Mouse (Mus musculus): ENCODE measurements at regions not wholly inside any gene's neighbourhood (a gene's known extent, or its start where the extent isn't known, plus 50 kb on each side); places are given as distances from the start of the nearest gene placed in this dataset.

- no peak for TF ChIP-seq POLR2A (IDR thresholded peaks at IDR 0.05; ENCODE audit: borderline replicate concordance, insufficient read depth, low read length)
- TF ChIP-seq CTCF (IDR thresholded peaks at IDR 0.05; ENCODE audit: borderline replicate concordance, insufficient read depth, low read depth, low read length), result no peak
Measured at GRCm38 (mm10) chr14:25206855-25207254, 252.1 kb upstream of the Zmiz1 start.

Data from cerebellum, adult 2 months (tissue).